Mouse (Mus musculus): ENCODE data around the gene Gnptab. TPM values are rescaled to one million over a fixed set of nuclear protein-coding genes. Genes with fewer than 3 reads are reported as not detected.

Gnptab gene
- polyA plus RNA-seq, 1 experiment, result not detected

DNA sequence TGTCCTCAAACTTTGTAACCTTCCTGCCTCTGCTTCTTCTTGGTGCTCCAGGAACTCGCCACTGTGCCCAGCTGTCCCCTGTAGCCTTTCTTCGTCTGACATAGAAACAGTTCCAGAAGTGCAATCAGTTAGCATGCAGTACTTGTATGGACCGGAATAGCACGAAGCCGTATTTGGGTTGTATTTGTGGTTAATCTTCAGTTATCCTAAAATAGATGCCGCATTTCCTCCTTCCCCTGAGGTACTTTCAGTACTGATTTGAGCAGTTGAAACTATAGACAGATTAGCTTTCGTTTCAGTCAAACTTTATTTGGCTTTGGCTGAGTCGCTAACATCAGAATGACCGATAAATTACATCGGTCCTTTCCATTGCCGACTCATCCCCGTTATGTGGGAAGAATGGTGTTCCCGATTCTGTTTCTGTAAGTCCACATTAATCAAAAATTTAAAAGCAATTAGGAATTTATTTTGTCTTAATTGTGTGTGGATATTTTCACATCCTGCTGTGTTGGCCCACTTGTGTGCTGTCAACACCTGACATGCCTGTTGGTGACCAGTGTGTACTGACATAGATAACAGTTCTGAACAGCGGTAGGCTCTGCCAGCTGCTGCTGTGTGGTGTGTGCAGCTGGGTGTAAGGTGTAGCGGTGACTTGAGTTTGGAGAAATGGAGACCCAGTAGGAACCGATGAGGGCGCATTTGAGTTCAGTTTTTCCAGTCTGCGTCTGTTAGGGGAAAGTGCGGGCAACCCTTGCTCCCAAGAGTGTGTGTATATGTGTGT lies 41.9 kb downstream of the Gnptab start:
- TF ChIP-seq POLR2A (IDR thresholded peaks at IDR 0.05; ENCODE audit: insufficient read depth, low read depth, low read length) (no peak), CTCF (IDR thresholded peaks at IDR 0.05; ENCODE audit: insufficient read depth, low read depth, low read length) (no peak)
- WGBS, result 87% methylated on average over 19 of the region's 19 CpGs
- Histone ChIP-seq H3K27ac (ENCODE audit: insufficient read depth, low read depth, low read length) (no peak overlapping the region), H3K4me3 (ENCODE audit: insufficient read depth, low read depth, low read length) (no peak overlapping the region), H3K4me1 (ENCODE audit: control insufficient read depth, insufficient read depth, low read length) (peaks cover 21% of the 10 kb centered on the region)

DNA sequence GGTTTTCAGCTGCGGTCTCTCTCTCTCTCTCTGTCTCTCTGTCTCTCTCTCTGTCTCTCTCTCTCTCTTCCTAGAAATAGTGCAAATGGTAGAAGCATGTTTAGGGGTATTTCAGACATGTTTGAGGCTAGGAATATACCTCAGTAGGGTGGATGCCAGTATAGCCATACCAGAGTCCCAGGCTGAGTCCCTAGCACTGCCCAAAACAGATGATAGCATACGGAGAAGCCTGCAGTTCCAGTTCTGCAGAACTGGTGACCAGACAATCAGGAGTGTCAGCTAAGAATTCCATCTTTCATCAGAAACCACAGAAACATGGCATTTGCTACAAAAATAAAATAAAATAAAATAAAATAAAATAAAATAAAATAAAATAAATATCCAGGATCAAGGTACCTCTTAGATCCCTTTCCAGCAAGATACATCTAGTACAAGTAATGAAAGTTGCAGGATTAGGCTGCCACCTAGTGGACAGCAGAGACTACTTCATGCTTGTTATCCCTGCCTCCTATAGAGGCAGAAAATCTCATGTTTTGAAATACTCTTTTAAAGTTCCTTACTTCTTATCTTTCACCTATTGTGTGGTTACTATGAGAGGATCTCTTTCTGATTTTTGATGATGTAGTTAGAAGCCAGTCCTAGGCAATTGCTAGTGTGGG lies 47.4 kb downstream of the Gnptab start:
- Histone ChIP-seq H3K4me3 (ENCODE audit: insufficient read depth, low read depth, low read length) (no peak overlapping the region), H3K27ac (ENCODE audit: insufficient read depth, low read depth, low read length) (no peak overlapping the region), H3K4me1 (ENCODE audit: control insufficient read depth, insufficient read depth, low read length) (peaks cover 2% of the 10 kb centered on the region; the same call in 1 of the 2 replicates)
- 94% methylated on average over 2 of the region's 2 CpGs for WGBS
- TF ChIP-seq CTCF (IDR thresholded peaks at IDR 0.05; ENCODE audit: insufficient read depth, low read depth, low read length) (no peak), POLR2A (IDR thresholded peaks at IDR 0.05; ENCODE audit: insufficient read depth, low read depth, low read length) (no peak)

DNA sequence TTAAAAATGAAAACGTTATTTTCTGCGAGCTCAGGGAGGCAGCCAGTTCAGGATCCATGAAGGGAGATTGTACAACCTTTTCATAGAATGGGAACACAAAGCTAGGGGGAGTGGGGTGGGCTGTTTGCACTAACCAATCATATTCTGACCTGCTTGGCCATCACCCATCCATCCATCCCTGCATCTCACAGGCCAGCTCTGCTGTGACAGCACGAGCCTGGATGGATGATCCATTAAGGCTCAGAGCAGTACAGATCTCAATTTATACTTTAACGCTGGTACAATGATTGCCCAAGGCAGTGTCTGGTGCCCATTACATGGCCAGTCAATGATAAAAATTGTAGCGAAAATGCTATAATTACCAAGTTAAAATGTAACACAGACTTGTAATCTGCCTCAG lies 48.0 kb downstream of the Gnptab start:
- Histone ChIP-seq H3K4me3 (ENCODE audit: insufficient read depth, low read depth, low read length) (no peak overlapping the region), H3K4me1 (ENCODE audit: control insufficient read depth, insufficient read depth, low read length) (no peaks in the 10 kb centered on the region), H3K27ac (ENCODE audit: insufficient read depth, low read depth, low read length) (no peak overlapping the region)
- no peak for TF ChIP-seq CTCF (IDR thresholded peaks at IDR 0.05; ENCODE audit: insufficient read depth, low read depth, low read length)
- TF ChIP-seq POLR2A (IDR thresholded peaks at IDR 0.05; ENCODE audit: insufficient read depth, low read depth, low read length), result no peak
- WGBS, result 52% methylated on average over 5 of the region's 5 CpGs

DNA sequence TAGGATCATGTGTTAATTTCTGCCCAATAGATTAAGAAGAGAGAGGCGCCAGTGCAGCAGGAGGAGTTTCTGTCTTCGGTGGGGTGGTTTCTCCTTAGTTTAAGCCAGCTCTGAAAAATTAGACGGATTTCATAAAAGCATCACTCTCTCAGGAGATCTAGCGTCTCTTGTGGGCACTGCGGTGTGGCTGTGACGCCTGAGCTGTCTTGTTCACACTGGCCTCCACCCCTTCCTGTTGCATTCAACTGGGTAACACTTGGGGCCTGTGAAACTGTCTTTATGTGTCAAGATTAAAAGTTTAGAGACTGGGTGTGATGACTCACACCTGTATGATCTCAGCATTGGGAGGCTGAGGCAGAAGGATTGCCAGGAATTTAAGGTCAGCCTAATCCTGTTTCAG lies 49.1 kb downstream of the Gnptab start:
- no peak for TF ChIP-seq POLR2A (IDR thresholded peaks at IDR 0.05; ENCODE audit: insufficient read depth, low read depth, low read length)
- TF ChIP-seq CTCF (IDR thresholded peaks at IDR 0.05; ENCODE audit: insufficient read depth, low read depth, low read length), result no peak
- H3K27ac ChIP-seq (ENCODE audit: insufficient read depth, low read depth, low read length), result no peak overlapping the region
- WGBS, result 92% methylated on average over 6 of the region's 6 CpGs
- H3K4me3 ChIP-seq (ENCODE audit: insufficient read depth, low read depth, low read length), result no peak overlapping the region
- no peaks in the 10 kb centered on the region for H3K4me1 ChIP-seq (ENCODE audit: control insufficient read depth, insufficient read depth, low read length)

DNA sequence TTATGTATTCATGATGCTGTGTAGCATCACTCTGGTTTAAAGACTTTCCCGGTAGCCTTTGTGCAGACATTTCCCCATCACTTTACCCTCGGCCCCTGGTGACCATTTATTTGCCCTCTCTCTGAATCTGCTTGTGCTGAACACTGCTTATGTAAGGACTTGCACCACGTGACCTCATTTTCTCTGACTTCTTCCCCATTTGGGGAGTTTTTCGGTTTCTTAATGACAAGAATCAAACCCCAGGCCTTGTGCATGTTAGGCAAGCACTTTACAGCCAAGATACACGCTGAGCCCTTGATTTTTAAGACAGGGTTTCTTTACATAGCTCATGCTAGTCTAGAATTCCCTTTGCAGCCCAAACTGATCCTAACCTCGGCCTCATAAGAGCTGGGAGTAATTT lies 62.3 kb downstream of the Gnptab start:
- Histone ChIP-seq H3K4me3 (ENCODE audit: insufficient read depth, low read depth, low read length) (no peak overlapping the region), H3K27ac (ENCODE audit: insufficient read depth, low read depth, low read length) (no peak overlapping the region), H3K4me1 (ENCODE audit: control insufficient read depth, insufficient read depth, low read length) (no peaks in the 10 kb centered on the region)
- WGBS, result 82% methylated on average over 6 of the region's 6 CpGs
- TF ChIP-seq CTCF (IDR thresholded peaks at IDR 0.05; ENCODE audit: insufficient read depth, low read depth, low read length), result no peak
- no peak for TF ChIP-seq POLR2A (IDR thresholded peaks at IDR 0.05; ENCODE audit: insufficient read depth, low read depth, low read length)

DNA sequence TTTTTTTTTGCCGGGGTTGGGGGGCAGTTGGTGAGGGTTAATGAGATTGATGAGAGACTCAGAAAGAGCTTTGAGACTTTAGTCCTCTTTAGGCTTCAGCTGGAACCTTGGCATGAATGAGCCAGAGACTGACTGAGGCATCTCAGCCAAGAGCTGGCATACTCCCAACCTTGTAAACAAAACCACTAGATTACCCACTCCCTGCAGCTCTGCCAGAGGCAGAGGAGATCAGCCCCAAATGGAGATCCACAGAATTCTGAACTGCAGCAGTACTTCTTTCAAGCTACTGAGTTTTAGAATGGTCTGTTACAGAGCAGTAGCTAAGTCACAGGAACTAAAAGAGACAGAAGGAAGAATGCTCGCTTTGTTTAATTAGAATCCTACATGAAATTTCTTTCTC lies 72.3 kb downstream of the Gnptab start:
- H3K4me3 ChIP-seq (ENCODE audit: insufficient read depth, low read depth, low read length), result no peak overlapping the region
- H3K27ac ChIP-seq (ENCODE audit: insufficient read depth, low read depth, low read length), result no peak overlapping the region
- TF ChIP-seq POLR2A (IDR thresholded peaks at IDR 0.05; ENCODE audit: insufficient read depth, low read depth, low read length) (no peak), CTCF (IDR thresholded peaks at IDR 0.05; ENCODE audit: insufficient read depth, low read depth, low read length) (no peak)
- WGBS, result 33% methylated on average over 2 of the region's 2 CpGs
- no peaks in the 10 kb centered on the region for H3K4me1 ChIP-seq (ENCODE audit: control insufficient read depth, insufficient read depth, low read length)

DNA sequence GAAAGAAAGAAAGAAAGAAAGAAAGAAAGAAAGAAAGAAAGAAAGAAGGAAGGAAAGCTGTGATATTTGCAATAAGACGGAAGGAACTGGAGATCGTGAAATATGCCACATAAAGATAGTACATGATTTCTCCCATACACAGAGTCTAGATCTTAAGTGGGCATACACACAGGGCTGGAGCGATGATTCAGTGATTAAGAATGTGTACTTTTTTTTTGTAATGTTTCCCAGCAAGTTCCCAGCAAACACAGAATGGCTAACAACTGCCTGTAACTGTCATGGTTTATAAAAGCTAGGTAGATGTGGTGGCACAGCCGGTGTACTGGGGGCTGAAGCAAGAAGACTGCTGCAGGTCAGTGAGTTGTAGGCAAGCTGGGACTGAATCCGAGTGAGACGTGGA lies 73.1 kb downstream of the Gnptab start:
- Histone ChIP-seq H3K27ac (ENCODE audit: insufficient read depth, low read depth, low read length) (no peak overlapping the region), H3K4me3 (ENCODE audit: insufficient read depth, low read depth, low read length) (no peak overlapping the region), H3K4me1 (ENCODE audit: control insufficient read depth, insufficient read depth, low read length) (no peaks in the 10 kb centered on the region)
- 81% methylated on average over 6 of the region's 6 CpGs for whole genome bisulfite sequencing
- TF ChIP-seq CTCF (IDR thresholded peaks at IDR 0.05; ENCODE audit: insufficient read depth, low read depth, low read length) (no peak), POLR2A (IDR thresholded peaks at IDR 0.05; ENCODE audit: insufficient read depth, low read depth, low read length) (no peak)

DNA sequence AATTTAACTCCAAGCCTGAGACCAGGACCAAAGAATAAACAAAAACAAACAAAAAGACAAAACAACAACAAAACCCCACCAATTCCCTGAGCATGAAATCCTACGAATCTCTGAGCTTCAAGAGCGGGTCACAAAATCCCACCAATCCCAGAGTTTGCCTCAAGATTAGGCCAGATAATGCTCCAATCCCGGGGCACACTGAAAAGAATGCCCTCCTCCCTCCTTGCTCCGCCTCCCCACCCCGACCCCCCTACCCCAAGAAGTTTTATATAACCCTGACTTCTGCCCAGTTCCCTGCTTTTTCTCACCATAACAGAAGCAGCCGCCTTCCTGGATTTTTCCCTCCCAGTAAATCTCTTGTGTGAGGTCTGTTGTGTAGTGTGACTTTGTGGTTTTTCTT lies 78.9 kb downstream of the Gnptab start:
- WGBS, result 62% methylated on average over 6 of the region's 6 CpGs
- no peak overlapping the region for H3K27ac ChIP-seq (ENCODE audit: insufficient read depth, low read depth, low read length)
- H3K4me3 ChIP-seq (ENCODE audit: insufficient read depth, low read depth, low read length), result no peak overlapping the region
- H3K4me1 ChIP-seq (ENCODE audit: control insufficient read depth, insufficient read depth, low read length), result no peaks in the 10 kb centered on the region
- TF ChIP-seq POLR2A (IDR thresholded peaks at IDR 0.05; ENCODE audit: insufficient read depth, low read depth, low read length) (no peak), CTCF (IDR thresholded peaks at IDR 0.05; ENCODE audit: insufficient read depth, low read depth, low read length) (no peak)

DNA sequence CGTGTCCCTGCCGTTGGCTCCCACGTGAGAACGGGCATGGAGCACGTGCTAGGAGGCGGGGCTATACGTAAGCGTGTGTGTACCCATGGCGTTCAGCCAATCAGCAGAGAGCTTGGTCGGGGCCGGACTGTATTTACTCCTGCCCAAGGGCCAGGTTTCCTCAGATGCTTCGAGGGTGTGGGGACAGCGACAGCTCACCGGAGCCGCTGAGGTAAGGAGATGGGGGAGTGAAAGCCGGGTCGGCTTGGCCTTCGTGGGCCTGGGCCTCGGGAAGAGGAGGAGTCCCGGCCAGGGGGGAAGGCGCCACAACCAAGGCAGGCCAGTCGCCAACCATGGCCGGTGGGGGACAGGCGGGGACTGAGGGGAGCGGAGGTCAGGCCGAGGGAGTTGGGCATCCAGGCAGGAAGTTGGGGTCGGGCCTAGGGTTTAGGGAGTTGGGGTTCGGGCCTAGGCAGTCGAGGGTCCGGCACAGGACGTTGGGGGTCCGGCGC lies 80.6 kb downstream of the Gnptab start, which contains the start of gene Sycp3:
Gene Sycp3, plus strand, starts transcription at position 68 of the 491 bp plus-strand sequence.
- no peak within 1 kb of the TSS for H3K27ac ChIP-seq (ENCODE audit: insufficient read depth, low read depth, low read length)
- no peak within 1 kb of the TSS for H3K4me3 ChIP-seq (ENCODE audit: insufficient read depth, low read depth, low read length)
- TF ChIP-seq POLR2A (IDR thresholded peaks at IDR 0.05; ENCODE audit: insufficient read depth, low read depth, low read length) (no peak), CTCF (IDR thresholded peaks at IDR 0.05; ENCODE audit: insufficient read depth, low read depth, low read length) (no peak)
- H3K4me1 ChIP-seq (ENCODE audit: control insufficient read depth, insufficient read depth, low read length), result no peaks in the 10 kb centered on the region
- WGBS, result 85% methylated on average over 33 of the region's 33 CpGs

Measured in olfactory bulb, adult 2 months (tissue).